Mouse (Mus musculus) neural tube, embryonic 13.5 days (tissue): ENCODE results near the gene Cggbp1. TPM values are rescaled to one million over a fixed set of nuclear protein-coding genes. Genes with fewer than 3 reads are reported as not detected.

ENCODE experiments used
- ATAC-seq: fragments of 200-750 bp; cut with Nextera tagmentation; 2 replicates; pipeline ENCODE4 v1.8.0; 2017; ENCODE audit warnings: low read depth, mild to moderate bottlenecking, moderate TSS enrichment, moderate library complexity
- H3K27ac ChIP-seq: fragments of 300-500 bp; sonication (generic); replicated peaks from 2 replicates; pipeline ENCODE4 v1.5.1; 2015; ENCODE audit warnings: moderate library complexity, mild to moderate bottlenecking, inconsistent platforms
- H3K27me3 ChIP-seq: fragments of 300-500 bp; sonication (generic); 2 replicates; pipeline ENCODE4 v1.6.1; 2015; ENCODE audit warnings: mild to moderate bottlenecking, inconsistent platforms
- H3K36me3 ChIP-seq: fragments of 300-500 bp; sonication (generic); 2 replicates; pipeline ENCODE4 v1.6.1; 2015; ENCODE audit warnings: mild to moderate bottlenecking, inconsistent platforms
- H3K4me1 ChIP-seq: fragments of 300-500 bp; sonication (generic); replicated peaks from 2 replicates; pipeline ENCODE4 v1.6.1; 2015; ENCODE audit warnings: inconsistent platforms
- H3K4me2 ChIP-seq: fragments of 300-500 bp; sonication (generic); 2 replicates; pipeline ENCODE4 v1.6.1; 2015; ENCODE audit warnings: inconsistent platforms, mild to moderate bottlenecking, moderate library complexity
- H3K4me3 ChIP-seq: fragments of 300-500 bp; sonication (generic); 2 replicates; pipeline ENCODE4 v1.5.1; 2015; ENCODE audit warnings: mild to moderate bottlenecking, inconsistent platforms
- H3K9ac ChIP-seq: fragments of 300-500 bp; sonication (generic); 2 replicates; pipeline ENCODE4 v1.6.1; 2015; ENCODE audit warnings: moderate library complexity, mild to moderate bottlenecking, inconsistent platforms
- H3K9me3 ChIP-seq: fragments of 300-500 bp; sonication (generic); 2 replicates; pipeline ENCODE4 v1.6.1; 2016; ENCODE audit warnings: inconsistent platforms
- WGBS: fragments of 180-500 bp; shearing (Covaris S2); methylation state at CpG from one replicate; pipeline ENCODE4 v1.1.7; 2015; 5-methylcytosine and 5-hydroxymethylcytosine counted together
- polyA plus RNA-seq: library from polyadenylated mRNA; unstranded; fragments of >200 nt; fragmentation: Nextera tagmentation; extraction: Ambion mirVana; gene quantifications from 2 replicates; pipeline ENCODE4 v1.2.1, GENCODE M21; 2015

Cggbp1 gene
- polyA plus RNA-seq, 1 experiment from 2014 or later, result 65.3 TPM

DNA sequence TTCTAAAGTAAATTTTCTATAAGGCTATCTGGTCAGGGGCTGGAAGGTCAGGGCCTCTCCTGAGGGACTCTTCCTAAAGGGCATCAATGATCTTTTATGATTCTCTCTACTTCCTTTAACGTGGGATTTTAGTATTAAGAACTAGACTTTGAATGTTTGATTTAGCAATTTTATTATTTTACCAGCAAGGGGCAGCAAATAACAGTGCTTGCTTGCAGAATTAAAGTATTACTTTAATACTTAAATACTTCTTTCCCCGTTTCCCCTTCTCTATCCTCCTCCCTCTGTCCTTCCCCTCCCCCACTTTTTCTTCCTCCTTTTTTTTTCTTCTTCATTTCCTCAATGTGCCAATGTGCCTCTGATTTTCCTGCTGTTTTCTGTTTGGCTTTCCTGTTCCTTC, 51.5 kb downstream of the Cggbp1 start:
- Histone ChIP-seq H3K4me3 (no peak overlapping the region), H3K4me2 (no peak overlapping the region), H3K27ac (no peak overlapping the region), H3K27me3 (no peaks in the 10 kb centered on the region), H3K36me3 (no peaks in the 10 kb centered on the region), H3K4me1 (no peaks in the 10 kb centered on the region), H3K9me3 (no peaks in the 10 kb centered on the region), H3K9ac (no peak overlapping the region)
- ATAC-seq, result no peak
- whole genome bisulfite sequencing, result 64% methylated on average over 2 of the region's 2 CpGs

DNA sequence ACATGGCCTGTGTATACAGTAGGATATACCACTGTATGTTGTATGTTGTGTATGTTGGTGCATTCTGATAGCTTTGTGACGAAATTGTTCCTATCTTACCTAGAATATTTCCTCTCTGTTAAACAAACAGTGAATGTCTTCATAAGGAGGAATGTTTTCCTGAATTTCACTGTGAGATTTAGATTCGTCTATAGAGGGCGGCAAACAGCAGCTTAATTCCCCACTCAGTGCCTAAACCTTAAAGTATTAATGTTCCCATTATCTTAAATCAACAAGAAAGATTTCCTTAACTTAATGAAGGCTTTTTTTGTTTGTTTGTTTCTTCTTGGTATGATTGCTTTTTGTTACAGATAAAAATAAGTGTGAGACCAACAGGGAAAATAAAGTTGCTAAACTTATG, 55.3 kb downstream of the Cggbp1 start:
- H3K4me1 ChIP-seq, result no peaks in the 10 kb centered on the region
- no peaks in the 10 kb centered on the region for H3K36me3 ChIP-seq
- no peaks in the 10 kb centered on the region for H3K9me3 ChIP-seq
- no peak overlapping the region for H3K4me3 ChIP-seq
- H3K27ac ChIP-seq, result no peak overlapping the region
- 54% methylated on average over 3 of the region's 3 CpGs for WGBS
- no peaks in the 10 kb centered on the region for H3K27me3 ChIP-seq
- H3K4me2 ChIP-seq, result no peak overlapping the region
- ATAC-seq, result no peak
- H3K9ac ChIP-seq, result no peak overlapping the region

DNA sequence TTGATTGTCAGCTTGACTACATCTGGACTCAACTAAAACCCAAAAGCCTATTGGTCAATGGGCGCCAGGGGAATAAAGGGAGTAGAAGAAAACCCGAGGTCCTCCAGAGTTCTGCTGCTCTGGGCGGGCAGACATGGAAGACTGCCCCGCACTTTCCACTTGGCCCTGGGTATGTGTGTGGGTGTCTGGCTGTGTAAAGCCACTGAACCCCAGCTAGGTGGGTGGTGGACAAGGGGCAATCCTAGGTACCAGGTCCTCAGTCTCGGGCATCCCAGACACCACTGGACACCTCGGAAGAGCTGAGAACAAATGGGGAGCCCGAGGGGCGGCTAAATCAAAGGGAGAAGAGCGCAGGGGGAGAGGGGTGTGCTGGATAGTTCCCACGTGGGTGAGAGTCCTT, 57.0 kb downstream of the Cggbp1 start:
- no peak for ATAC-seq
- Histone ChIP-seq H3K36me3 (no peaks in the 10 kb centered on the region), H3K4me2 (no peak overlapping the region), H3K4me3 (no peak overlapping the region), H3K27ac (no peak overlapping the region), H3K9me3 (no peaks in the 10 kb centered on the region), H3K9ac (no peak overlapping the region), H3K4me1 (no peaks in the 10 kb centered on the region), H3K27me3 (no peaks in the 10 kb centered on the region)
- WGBS, result 81% methylated on average over 10 of the region's 10 CpGs

Other genes starting within 250 kb of the Cggbp1 start
- not detected in 2 replicates for gene Csnka2ip, start 249.6 kb upstream of the Cggbp1 start, polyA plus RNA-seq
- gene 4930453N24Rik, start 80.8 kb upstream of the Cggbp1 start, polyA plus RNA-seq, result 21.6 and 23.9 TPM in 2 replicates
- 5.7 and 7.4 TPM in 2 replicates for gene Zfp654, start 344 bp upstream of the Cggbp1 start, polyA plus RNA-seq